Mouse (Mus musculus) lung, adult 2 months (tissue): ENCODE data around the gene Clec1a.

Experiments
- CTCF ChIP-seq: fragments of 200-500 bp; IDR thresholded peaks from 2 replicates; pipeline ENCODE4 v1.5.1; 2011; ENCODE audit warnings: mild to moderate bottlenecking, low read length, control low read depth; ENCODE audit not compliant: insufficient read depth
- POLR2A ChIP-seq: fragments of 200-500 bp; IDR thresholded peaks from 2 replicates; pipeline ENCODE4 v1.6.1; 2011; ENCODE audit warnings: low read depth, mild to moderate bottlenecking, control low read depth, low read length, borderline replicate concordance; ENCODE audit errors: extremely low read depth

DNA sequence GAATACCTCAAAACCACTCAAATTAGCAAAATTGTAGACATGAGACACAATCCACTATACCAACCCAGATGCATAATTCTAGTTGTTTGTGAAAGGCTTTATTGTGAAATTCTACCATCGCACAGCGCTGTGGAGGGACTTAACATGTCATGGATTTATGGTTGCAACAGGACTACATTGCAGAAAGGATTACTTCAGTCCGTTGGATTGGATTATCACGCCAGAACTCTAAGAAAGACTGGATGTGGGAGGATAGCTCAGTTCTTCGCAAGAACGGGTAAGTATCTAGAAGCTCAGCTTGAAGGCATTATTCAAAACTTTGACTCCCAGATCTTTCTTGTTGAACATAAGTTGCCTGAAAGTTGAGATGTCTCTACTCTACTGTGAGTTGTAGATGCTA is 48.4 kb downstream of the Clec1a start:
- TF ChIP-seq POLR2A (no peak), CTCF (no peak)
